Mouse (Mus musculus) mesoderm, embryonic 11.5 days (tissue): ENCODE data around the gene Fos.

Experiments
- DNase-seq: peaks from one replicate; pipeline ENCODE4 v3.0.0-alpha.2; 2012; ENCODE audit warnings: low read depth, low spot score

Gene Fos

GRCm38 (mm10) chr12:85461913-85462663, 11.6 kb upstream of the Fos start:
- DNase-seq = no peak

GRCm38 (mm10) chr12:85462802-85463201, 10.9 kb upstream of the Fos start:
- DNase-seq = no peak

GRCm38 (mm10) chr12:85464431-85464830, 9.3 kb upstream of the Fos start:
- no peak for DNase-seq

GRCm38 (mm10) chr12:85464902-85465301, 8.8 kb upstream of the Fos start:
- no peak for DNase-seq

- no peak for DNase-seq
These were observed 5.8 kb upstream of the Fos start for GRCm38 (mm10) chr12:85467854-85468253.

- DNase-seq = no peak
These were observed 5.0 kb upstream of the Fos start for GRCm38 (mm10) chr12:85468666-85469065.

GRCm38 (mm10) chr12:85471920-85472655, 1.6 kb upstream of the Fos start:
- DNase-seq = peak; percentile 75

GRCm38 (mm10) chr12:85472656-85473410, 857 bp upstream of the Fos start:
- no peak for DNase-seq

GRCm38 (mm10) chr12:85474298-85475231, 875 bp downstream of the Fos start:
- DNase-seq = no peak

- no peak for DNase-seq
These were observed 1.7 kb downstream of the Fos start for GRCm38 (mm10) chr12:85475232-85475919.

GRCm38 (mm10) chr12:85475920-85476828, 2.5 kb downstream of the Fos start:
- no peak for DNase-seq

- DNase-seq = no peak
These were observed 3.5 kb downstream of the Fos start for GRCm38 (mm10) chr12:85477219-85477618.

- DNase-seq = no peak
These were observed 4.1 kb downstream of the Fos start for GRCm38 (mm10) chr12:85477804-85478203.

GRCm38 (mm10) chr12:85478696-85479095, 5.0 kb downstream of the Fos start:
- DNase-seq = no peak

- no peak for DNase-seq
These were observed 5.5 kb downstream of the Fos start for GRCm38 (mm10) chr12:85479190-85479589.

GRCm38 (mm10) chr12:85483155-85483554, 9.5 kb downstream of the Fos start:
- no peak for DNase-seq

GRCm38 (mm10) chr12:85484655-85485054, 11.0 kb downstream of the Fos start:
- DNase-seq = no peak

- DNase-seq = peak; percentile 97
These were observed 12.4 kb downstream of the Fos start for GRCm38 (mm10) chr12:85485890-85486765.

GRCm38 (mm10) chr12:85486766-85487069, 13.0 kb downstream of the Fos start:
- peak; percentile 70 for DNase-seq
